Mouse (Mus musculus): ENCODE results near the gene Ltv1. TPM values are rescaled to one million over a fixed set of nuclear protein-coding genes. Genes with fewer than 3 reads are reported as not detected.

Gene Ltv1
- polyA plus RNA-seq, 1 experiment from 2014 or later: 46.8 TPM

GRCm38 (mm10) chr10:13232443-13233142 is 39.6 kb upstream of the Ltv1 start:
- no peak overlapping the region for H3K9ac ChIP-seq (ENCODE audit: low read length)
- no peak for ATAC-seq (ENCODE audit: insufficient number of reproducible peaks, insufficient read depth, low FRiP score, low read depth)

DNA sequence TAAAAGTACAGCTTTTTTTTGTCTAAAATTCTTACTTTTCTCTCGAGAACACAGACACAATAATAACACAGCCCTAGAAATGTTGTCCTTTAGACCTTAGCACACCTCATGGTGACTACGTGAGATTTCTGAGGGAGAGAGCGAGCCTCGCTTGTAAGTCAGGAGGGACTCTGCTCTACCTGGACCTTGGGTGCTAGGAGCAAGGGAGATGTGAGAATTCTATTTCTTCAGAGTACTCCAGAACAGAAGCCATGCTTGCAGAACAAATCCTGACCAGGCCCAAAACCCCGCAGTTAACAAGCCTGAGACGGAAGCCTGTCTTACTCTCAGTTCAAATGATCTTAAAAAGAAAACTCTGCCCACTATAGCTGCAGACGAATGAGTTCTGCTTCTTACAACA is 37.7 kb upstream of the Ltv1 start:
- no peak overlapping the region for H3K9ac ChIP-seq (ENCODE audit: low read length)
- 88% methylated on average over 7 of the region's 7 CpGs for WGBS
- peaks cover 6 to 16% of the 10 kb centered on the region in 2 experiments for H3K4me1 ChIP-seq (ENCODE audit: control insufficient read depth in 2 of 2, insufficient read depth in 2 of 2, low read length in 2 of 2)
- no peak overlapping the region for H3K4me3 ChIP-seq (ENCODE audit: control insufficient read depth in 1 of 2, insufficient read depth in 1 of 2, low read depth in 1 of 2, low read length in 2 of 2)
- no peak overlapping the region for H3K27ac ChIP-seq (replicated peaks in 1 of 2; ENCODE audit: control insufficient read depth in 1 of 2, insufficient read depth in 1 of 2, low read depth in 2 of 2, low read length in 2 of 2)
- no peak for ATAC-seq (ENCODE audit: insufficient number of reproducible peaks, insufficient read depth, low FRiP score, low read depth)
- no peaks in the 10 kb centered on the region for H3K9me3 ChIP-seq (ENCODE audit: control insufficient read depth, low read length)
- no peaks in the 10 kb centered on the region for H3K27me3 ChIP-seq (ENCODE audit: control insufficient read depth, insufficient read depth, low read length)
- H3K4me2 ChIP-seq (ENCODE audit: low read length): no peak overlapping the region
- H3K36me3 ChIP-seq (ENCODE audit: control insufficient read depth, insufficient read depth, low read length): peaks cover 80% of the 10 kb centered on the region

More at GRCm38 (mm10) chr10:13232443-13233142, 39.6 kb upstream of the Ltv1 start:
- peak overlapping the region in 1 of 2 experiments; percentile 37; a peak in 1 of 4 replicates for H3K27ac ChIP-seq (replicated peaks in 1 of 2; ENCODE audit: control insufficient read depth in 1 of 2, insufficient read depth in 1 of 2, low read depth in 2 of 2, low read length in 2 of 2)
- H3K27me3 ChIP-seq (ENCODE audit: control insufficient read depth, insufficient read depth, low read length): no peaks in the 10 kb centered on the region
- 61% methylated on average over 9 of the region's 9 CpGs for WGBS
- no peak overlapping the region for H3K4me2 ChIP-seq (ENCODE audit: low read length)
- H3K4me1 ChIP-seq (ENCODE audit: control insufficient read depth in 2 of 2, insufficient read depth in 2 of 2, low read length in 2 of 2): peaks cover 6 to 16% of the 10 kb centered on the region in 2 experiments
- H3K36me3 ChIP-seq (ENCODE audit: control insufficient read depth, insufficient read depth, low read length): peaks cover 83% of the 10 kb centered on the region
- no peaks in the 10 kb centered on the region for H3K9me3 ChIP-seq (ENCODE audit: control insufficient read depth, low read length)
- no peak overlapping the region for H3K4me3 ChIP-seq (ENCODE audit: control insufficient read depth in 1 of 2, insufficient read depth in 1 of 2, low read depth in 1 of 2, low read length in 2 of 2)

GRCm38 (mm10) chr10:13225377-13226063 is 32.6 kb upstream of the Ltv1 start:
- H3K36me3 ChIP-seq (ENCODE audit: control insufficient read depth, insufficient read depth, low read length): peaks cover 87% of the 10 kb centered on the region

DNA sequence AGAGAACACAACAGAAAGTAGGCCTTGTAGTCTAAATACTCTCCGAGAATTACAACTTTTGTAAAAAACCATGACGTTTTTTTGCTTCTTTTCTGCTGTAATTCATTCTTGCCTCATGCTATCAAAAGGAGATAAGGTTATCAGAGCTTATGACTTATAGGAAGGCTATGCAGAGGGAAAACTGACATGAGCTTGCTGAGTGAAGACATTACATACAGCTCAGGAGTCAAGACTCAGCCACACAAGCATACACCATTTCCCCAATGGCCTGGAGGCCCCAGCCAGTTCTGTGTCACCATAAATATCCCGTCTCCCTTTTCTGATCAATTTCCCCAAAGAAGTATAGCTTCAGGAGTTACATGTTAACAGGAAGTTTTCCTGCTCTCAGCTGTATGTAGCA is 29.2 kb upstream of the Ltv1 start:
- Histone ChIP-seq H3K4me3 (ENCODE audit: control insufficient read depth in 1 of 2, insufficient read depth in 1 of 2, low read depth in 1 of 2, low read length in 2 of 2) (no peak overlapping the region), H3K9ac (ENCODE audit: low read length) (no peak overlapping the region), H3K27me3 (ENCODE audit: control insufficient read depth, insufficient read depth, low read length) (no peaks in the 10 kb centered on the region), H3K27ac (replicated peaks in 1 of 2; ENCODE audit: control insufficient read depth in 1 of 2, insufficient read depth in 1 of 2, low read depth in 2 of 2, low read length in 2 of 2) (no peak overlapping the region), H3K36me3 (ENCODE audit: control insufficient read depth, insufficient read depth, low read length) (peaks cover 83% of the 10 kb centered on the region), H3K4me2 (ENCODE audit: low read length) (no peak overlapping the region), H3K9me3 (ENCODE audit: control insufficient read depth, low read length) (no peaks in the 10 kb centered on the region), H3K4me1 (ENCODE audit: control insufficient read depth in 2 of 2, insufficient read depth in 2 of 2, low read length in 2 of 2) (no peaks in the 10 kb centered on the region; a peak in 1 of 4 replicates)
- 60% methylated on average over 3 of the region's 3 CpGs for WGBS
- ATAC-seq (ENCODE audit: insufficient number of reproducible peaks, insufficient read depth, low FRiP score, low read depth): no peak

More at GRCm38 (mm10) chr10:13225377-13226063, 32.6 kb upstream of the Ltv1 start:
- WGBS: 86% methylated on average over 7 of the region's 7 CpGs
- Histone ChIP-seq H3K4me1 (ENCODE audit: control insufficient read depth in 2 of 2, insufficient read depth in 2 of 2, low read length in 2 of 2) (no peaks in the 10 kb centered on the region; a peak in 1 of 4 replicates), H3K4me3 (ENCODE audit: control insufficient read depth in 1 of 2, insufficient read depth in 1 of 2, low read depth in 1 of 2, low read length in 2 of 2) (no peak overlapping the region), H3K27me3 (ENCODE audit: control insufficient read depth, insufficient read depth, low read length) (no peaks in the 10 kb centered on the region), H3K27ac (replicated peaks in 1 of 2; ENCODE audit: control insufficient read depth in 1 of 2, insufficient read depth in 1 of 2, low read depth in 2 of 2, low read length in 2 of 2) (no peak overlapping the region), H3K4me2 (ENCODE audit: low read length) (no peak overlapping the region), H3K9ac (ENCODE audit: low read length) (no peak overlapping the region), H3K9me3 (ENCODE audit: control insufficient read depth, low read length) (no peaks in the 10 kb centered on the region)
- ATAC-seq (ENCODE audit: insufficient number of reproducible peaks, insufficient read depth, low FRiP score, low read depth): no peak

DNA sequence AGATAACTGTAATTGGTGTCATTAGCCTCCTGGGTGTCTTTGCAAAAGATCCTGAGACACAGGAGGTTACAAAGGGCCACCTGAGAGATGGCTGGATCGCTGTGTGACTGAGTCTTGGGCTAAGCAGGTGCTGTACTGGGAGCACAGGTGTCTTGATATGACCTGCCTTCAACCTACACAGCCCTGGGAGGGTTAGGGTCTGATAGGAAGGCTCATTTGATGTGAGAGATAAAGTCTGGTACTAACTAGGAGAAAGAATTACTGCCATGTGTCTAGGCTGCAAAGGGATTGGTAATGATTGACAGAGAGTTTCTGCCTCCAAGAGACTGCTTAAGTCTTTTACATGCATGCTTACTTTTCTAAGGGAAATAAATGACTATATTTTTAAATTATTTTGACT is 27.1 kb upstream of the Ltv1 start:
- no peaks in the 10 kb centered on the region for H3K4me1 ChIP-seq (ENCODE audit: control insufficient read depth in 2 of 2, insufficient read depth in 2 of 2, low read length in 2 of 2)
- 78% methylated on average over 1 of the region's 1 CpGs for WGBS
- H3K4me3 ChIP-seq (ENCODE audit: control insufficient read depth in 1 of 2, insufficient read depth in 1 of 2, low read depth in 1 of 2, low read length in 2 of 2): no peak overlapping the region
- H3K27ac ChIP-seq (replicated peaks in 1 of 2; ENCODE audit: control insufficient read depth in 1 of 2, insufficient read depth in 1 of 2, low read depth in 2 of 2, low read length in 2 of 2): no peak overlapping the region
- no peak overlapping the region for H3K9ac ChIP-seq (ENCODE audit: low read length)
- H3K9me3 ChIP-seq (ENCODE audit: control insufficient read depth, low read length): no peaks in the 10 kb centered on the region
- H3K4me2 ChIP-seq (ENCODE audit: low read length): no peak overlapping the region
- H3K36me3 ChIP-seq (ENCODE audit: control insufficient read depth, insufficient read depth, low read length): peaks cover 91% of the 10 kb centered on the region
- H3K27me3 ChIP-seq (ENCODE audit: control insufficient read depth, insufficient read depth, low read length): no peaks in the 10 kb centered on the region
- ATAC-seq (ENCODE audit: insufficient number of reproducible peaks, insufficient read depth, low FRiP score, low read depth): no peak

- peak overlapping the region; percentile 42 for H3K4me2 ChIP-seq (ENCODE audit: low read length)
- 28% methylated on average over 12 of the region's 12 CpGs for WGBS
- H3K4me1 ChIP-seq (ENCODE audit: control insufficient read depth in 2 of 2, insufficient read depth in 2 of 2, low read length in 2 of 2): peaks cover 6 to 32% of the 10 kb centered on the region in 2 experiments
- peak overlapping the region; percentile 28 to 59 for H3K27ac ChIP-seq (replicated peaks in 1 of 2; ENCODE audit: control insufficient read depth in 1 of 2, insufficient read depth in 1 of 2, low read depth in 2 of 2, low read length in 2 of 2)
- no peaks in the 10 kb centered on the region for H3K27me3 ChIP-seq (ENCODE audit: control insufficient read depth, insufficient read depth, low read length)
- 0 out of 2 replicates have a peak overlapping the region, but pooled peaks have one; percentile 18 for H3K9ac ChIP-seq (ENCODE audit: low read length)
- ATAC-seq (ENCODE audit: insufficient number of reproducible peaks, insufficient read depth, low FRiP score, low read depth): no peak
- H3K4me3 ChIP-seq (ENCODE audit: control insufficient read depth in 1 of 2, insufficient read depth in 1 of 2, low read depth in 1 of 2, low read length in 2 of 2): 0 out of 4 replicates have a peak overlapping the region, but pooled peaks have one; percentile 5 to 9
- no peaks in the 10 kb centered on the region for H3K9me3 ChIP-seq (ENCODE audit: control insufficient read depth, low read length)
- peaks cover 43% of the 10 kb centered on the region for H3K36me3 ChIP-seq (ENCODE audit: control insufficient read depth, insufficient read depth, low read length)
These were observed 21.0 kb upstream of the Ltv1 start for GRCm38 (mm10) chr10:13213956-13214355.

DNA sequence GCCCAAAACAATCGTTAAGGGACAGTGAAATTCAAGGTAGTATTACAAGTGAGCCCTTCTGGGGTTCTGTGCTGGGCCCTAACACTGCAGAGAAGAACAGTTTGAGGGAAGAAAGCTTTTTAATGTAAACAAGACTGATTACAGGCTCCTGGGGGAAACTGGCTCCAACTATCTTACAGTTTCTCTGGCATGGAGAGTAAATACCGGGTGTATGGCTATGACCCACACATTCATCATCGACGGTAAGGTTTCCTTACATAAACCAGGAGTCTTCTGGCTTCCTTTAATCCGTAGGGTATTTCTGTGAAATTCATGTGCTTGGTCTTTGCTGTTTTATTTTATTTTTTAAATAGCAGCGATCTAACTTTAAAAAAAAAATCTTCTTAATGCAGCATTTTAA is 19.9 kb upstream of the Ltv1 start:
- no peak overlapping the region for H3K9ac ChIP-seq (ENCODE audit: low read length)
- 56% methylated on average over 6 of the region's 6 CpGs for WGBS
- H3K4me2 ChIP-seq (ENCODE audit: low read length): no peak overlapping the region
- no peak overlapping the region; a peak in 1 of 4 replicates for H3K27ac ChIP-seq (replicated peaks in 1 of 2; ENCODE audit: control insufficient read depth in 1 of 2, insufficient read depth in 1 of 2, low read depth in 2 of 2, low read length in 2 of 2)
- H3K4me3 ChIP-seq (ENCODE audit: control insufficient read depth in 1 of 2, insufficient read depth in 1 of 2, low read depth in 1 of 2, low read length in 2 of 2): no peak overlapping the region
- H3K4me1 ChIP-seq (ENCODE audit: control insufficient read depth in 2 of 2, insufficient read depth in 2 of 2, low read length in 2 of 2): peaks cover 6 to 32% of the 10 kb centered on the region in 2 experiments
- no peaks in the 10 kb centered on the region for H3K9me3 ChIP-seq (ENCODE audit: control insufficient read depth, low read length)
- no peak for ATAC-seq (ENCODE audit: insufficient number of reproducible peaks, insufficient read depth, low FRiP score, low read depth)
- peaks cover 33% of the 10 kb centered on the region for H3K36me3 ChIP-seq (ENCODE audit: control insufficient read depth, insufficient read depth, low read length)
- H3K27me3 ChIP-seq (ENCODE audit: control insufficient read depth, insufficient read depth, low read length): no peaks in the 10 kb centered on the region
